Mouse (Mus musculus): ENCODE data around the gene Lin7c. TPM values are rescaled to one million over a fixed set of nuclear protein-coding genes. Genes with fewer than 3 reads are reported as not detected.

Lin7c gene
- 10 to 100 TPM; 51.1 to 55.4 TPM for total RNA-seq (2023)

GRCm38 (mm10) chr2:109890597-109890996 is at the start of gene Lin7c:
Gene Lin7c, plus strand, starts transcription at chr2:109890853.

GRCm38 (mm10) chr2:109917496-109918413 is 27.1 kb downstream of the Lin7c start, which contains the start of gene Lgr4:
Gene Lgr4, plus strand, starts transcription at chr2:109917647.

Other genes starting within 250 kb of the Lin7c start
- not detected for gene Bdnf, start 216.2 kb upstream of the Lin7c start, total RNA-seq (2023)
- gene Lgr4, start 26.8 kb downstream of the Lin7c start, total RNA-seq (2023): 1 to 10 TPM; 2.3 to 2.6 TPM
- gene Ccdc34, start 127.0 kb downstream of the Lin7c start, total RNA-seq (2023): 10 to 100 TPM; 14.0 to 16.7 TPM

Measured in neutrophil, adult 83 days (primary cell).